Mouse (Mus musculus): ENCODE data around the gene Snx5. TPM values are rescaled to one million over a fixed set of nuclear protein-coding genes. Genes with fewer than 3 reads are reported as not detected.
A peak's percentile ranks its signal among the peaks of the same experiment; 100 is the strongest.

Gene Snx5
- polyA plus RNA-seq (2016; fragmentation: Nextera tagmentation; extraction: Ambion mirVana) = 91.8 and 110 TPM in 2 replicates

GRCm38 (mm10) chr2:144270507-144271420 is at the start of gene Snx5, which contains the start of gene Mgme1:
TSS of gene Snx5 (minus strand) at chr2:144270906.
TSS of gene Mgme1 (plus strand) at chr2:144270663.
- Histone ChIP-seq H3K27ac (peak within 1 kb of the TSS; percentile 98), H3K4me3 (peak within 1 kb of the TSS; percentile 92), H3K4me1 (replicated peaks) (peaks cover 49% of the 10 kb centered on the region), H3K27me3 (ENCODE audit: insufficient read depth, poor library complexity, severe bottlenecking) (no peaks in the 10 kb centered on the region), H3K9me3 (no peaks in the 10 kb centered on the region), H3K36me3 (peaks cover 24% of the 10 kb centered on the region; the same call in 1 of the 2 replicates)
- DNase-seq (ENCODE audit: low spot score) = peak; percentile 96
- under 1% methylated on average over 93 of the region's 93 CpGs for WGBS

- DNase-seq (ENCODE audit: low spot score) = no peak
- H3K36me3 ChIP-seq = no peaks in the 10 kb centered on the region
- WGBS = 89% methylated on average over 2 of the region's 2 CpGs
- H3K4me3 ChIP-seq = no peak overlapping the region
- H3K9me3 ChIP-seq = no peaks in the 10 kb centered on the region
- peaks cover 10% of the 10 kb centered on the region for H3K4me1 ChIP-seq (replicated peaks)
- no peak overlapping the region for H3K27ac ChIP-seq
- no peaks in the 10 kb centered on the region for H3K27me3 ChIP-seq (ENCODE audit: insufficient read depth, poor library complexity, severe bottlenecking)
Measured at GRCm38 (mm10) chr2:144311372-144311771, 40.7 kb upstream of the Snx5 start.

GRCm38 (mm10) chr2:144310273-144310672 is 39.6 kb upstream of the Snx5 start:
- Histone ChIP-seq H3K4me1 (replicated peaks) (peaks cover 10% of the 10 kb centered on the region), H3K36me3 (no peaks in the 10 kb centered on the region), H3K4me3 (no peak overlapping the region), H3K9me3 (no peaks in the 10 kb centered on the region), H3K27me3 (ENCODE audit: insufficient read depth, poor library complexity, severe bottlenecking) (no peaks in the 10 kb centered on the region), H3K27ac (peak overlapping the region; percentile 23; the same call in 1 of the 2 replicates)
- peak; percentile 4 for DNase-seq (ENCODE audit: low spot score)
- 39% methylated on average over 5 of the region's 5 CpGs for WGBS

GRCm38 (mm10) chr2:144308561-144308960 is 37.9 kb upstream of the Snx5 start:
- Histone ChIP-seq H3K9me3 (no peaks in the 10 kb centered on the region), H3K27me3 (ENCODE audit: insufficient read depth, poor library complexity, severe bottlenecking) (no peaks in the 10 kb centered on the region), H3K4me1 (replicated peaks) (peaks cover 10% of the 10 kb centered on the region), H3K36me3 (no peaks in the 10 kb centered on the region), H3K4me3 (no peak overlapping the region), H3K27ac (no peak overlapping the region)
- 68% methylated on average over 8 of the region's 8 CpGs for WGBS
- no peak for DNase-seq (ENCODE audit: low spot score)

GRCm38 (mm10) chr2:144305721-144306294 is 35.1 kb upstream of the Snx5 start:
- Histone ChIP-seq H3K4me1 (replicated peaks) (peaks cover 10% of the 10 kb centered on the region), H3K27me3 (ENCODE audit: insufficient read depth, poor library complexity, severe bottlenecking) (no peaks in the 10 kb centered on the region), H3K4me3 (no peak overlapping the region), H3K36me3 (no peaks in the 10 kb centered on the region), H3K9me3 (no peaks in the 10 kb centered on the region), H3K27ac (no peak overlapping the region)
- WGBS = 72% methylated on average over 18 of the region's 18 CpGs
- no peak for DNase-seq (ENCODE audit: low spot score)

- Histone ChIP-seq H3K27me3 (ENCODE audit: insufficient read depth, poor library complexity, severe bottlenecking) (no peaks in the 10 kb centered on the region), H3K27ac (no peak overlapping the region), H3K36me3 (no peaks in the 10 kb centered on the region), H3K4me1 (replicated peaks) (no peaks in the 10 kb centered on the region), H3K9me3 (no peaks in the 10 kb centered on the region), H3K4me3 (no peak overlapping the region)
- no peak for DNase-seq (ENCODE audit: low spot score)
- 96% methylated on average over 11 of the region's 11 CpGs for WGBS
Measured at GRCm38 (mm10) chr2:144301101-144301500, 30.4 kb upstream of the Snx5 start.

- no peak overlapping the region for H3K27ac ChIP-seq
- H3K9me3 ChIP-seq = no peaks in the 10 kb centered on the region
- H3K4me3 ChIP-seq = no peak overlapping the region
- 86% methylated on average over 9 of the region's 9 CpGs for WGBS
- no peak for DNase-seq (ENCODE audit: low spot score)
- no peaks in the 10 kb centered on the region for H3K27me3 ChIP-seq (ENCODE audit: insufficient read depth, poor library complexity, severe bottlenecking)
- no peaks in the 10 kb centered on the region for H3K4me1 ChIP-seq (replicated peaks)
- H3K36me3 ChIP-seq = no peaks in the 10 kb centered on the region
Measured at GRCm38 (mm10) chr2:144299749-144300669, 29.3 kb upstream of the Snx5 start.

GRCm38 (mm10) chr2:144295145-144295735 is 24.5 kb upstream of the Snx5 start:
- DNase-seq (ENCODE audit: low spot score) = no peak
- 78% methylated on average over 9 of the region's 9 CpGs for WGBS
- Histone ChIP-seq H3K27ac (no peak overlapping the region), H3K9me3 (no peaks in the 10 kb centered on the region), H3K27me3 (ENCODE audit: insufficient read depth, poor library complexity, severe bottlenecking) (no peaks in the 10 kb centered on the region), H3K4me1 (replicated peaks) (no peaks in the 10 kb centered on the region), H3K4me3 (no peak overlapping the region), H3K36me3 (no peaks in the 10 kb centered on the region)

GRCm38 (mm10) chr2:144291600-144292305 is 21.0 kb upstream of the Snx5 start:
- WGBS = 86% methylated on average over 11 of the region's 11 CpGs
- no peak for DNase-seq (ENCODE audit: low spot score)
- H3K36me3 ChIP-seq = no peaks in the 10 kb centered on the region
- H3K27ac ChIP-seq = no peak overlapping the region
- no peaks in the 10 kb centered on the region for H3K27me3 ChIP-seq (ENCODE audit: insufficient read depth, poor library complexity, severe bottlenecking)
- H3K9me3 ChIP-seq = no peaks in the 10 kb centered on the region
- no peaks in the 10 kb centered on the region for H3K4me1 ChIP-seq (replicated peaks)
- H3K4me3 ChIP-seq = no peak overlapping the region

GRCm38 (mm10) chr2:144290321-144290720 is 19.6 kb upstream of the Snx5 start:
- Histone ChIP-seq H3K9me3 (no peaks in the 10 kb centered on the region), H3K36me3 (no peaks in the 10 kb centered on the region), H3K27me3 (ENCODE audit: insufficient read depth, poor library complexity, severe bottlenecking) (no peaks in the 10 kb centered on the region), H3K4me1 (replicated peaks) (no peaks in the 10 kb centered on the region), H3K4me3 (no peak overlapping the region), H3K27ac (no peak overlapping the region)
- no peak for DNase-seq (ENCODE audit: low spot score)
- WGBS = 90% methylated on average over 7 of the region's 7 CpGs

GRCm38 (mm10) chr2:144281417-144281816 is 10.7 kb upstream of the Snx5 start:
- H3K27me3 ChIP-seq (ENCODE audit: insufficient read depth, poor library complexity, severe bottlenecking) = no peaks in the 10 kb centered on the region
- no peaks in the 10 kb centered on the region for H3K9me3 ChIP-seq
- no peak overlapping the region for H3K27ac ChIP-seq
- no peak overlapping the region for H3K4me3 ChIP-seq
- H3K4me1 ChIP-seq (replicated peaks) = peaks cover 8% of the 10 kb centered on the region
- DNase-seq (ENCODE audit: low spot score) = no peak
- 68% methylated on average over 3 of the region's 3 CpGs for WGBS
- H3K36me3 ChIP-seq = peaks cover 40% of the 10 kb centered on the region

GRCm38 (mm10) chr2:144280568-144280967 is 9.9 kb upstream of the Snx5 start:
- Histone ChIP-seq H3K4me1 (replicated peaks) (peaks cover 8% of the 10 kb centered on the region), H3K36me3 (peaks cover 43% of the 10 kb centered on the region), H3K9me3 (no peaks in the 10 kb centered on the region), H3K27ac (no peak overlapping the region), H3K27me3 (ENCODE audit: insufficient read depth, poor library complexity, severe bottlenecking) (no peaks in the 10 kb centered on the region), H3K4me3 (no peak overlapping the region)
- WGBS = 90% methylated on average over 3 of the region's 3 CpGs
- no peak for DNase-seq (ENCODE audit: low spot score)

Measured in hindbrain, embryonic 10.5 days (tissue).